Mouse (Mus musculus) limb, embryonic 14.5 days (tissue): Measurements from ENCODE around the gene Ier5. TPM values are rescaled to one million over a fixed set of nuclear protein-coding genes. Genes with fewer than 3 reads are reported as not detected.

Source experiments
- ATAC-seq: fragments of 200-750 bp; cut with Nextera tagmentation; 2 replicates; pipeline ENCODE4 v1.8.0; 2017; ENCODE audit warnings: low read depth, moderate number of reproducible peaks, moderate TSS enrichment; ENCODE audit not compliant: low FRiP score
- DNase-seq: peaks from one replicate; pipeline ENCODE4 v3.0.0-alpha.2; 2015; ENCODE audit warnings: low spot score
- H3K27ac ChIP-seq: fragments of 300-500 bp; sonication (generic); replicated peaks from 2 replicates; pipeline ENCODE4 v1.5.1; 2014; ENCODE audit warnings: low read depth, mild to moderate bottlenecking, low read length, moderate library complexity, mixed read lengths
- H3K27me3 ChIP-seq: fragments of 300-500 bp; sonication (generic); 2 replicates; pipeline ENCODE4 v1.6.1; 2014; ENCODE audit warnings: low read length, mixed read lengths; ENCODE audit not compliant: control insufficient read depth, insufficient read depth
- H3K36me3 ChIP-seq: fragments of 300-500 bp; sonication (generic); 2 replicates; pipeline ENCODE4 v1.6.1; 2014; ENCODE audit warnings: mild to moderate bottlenecking, low read length, moderate library complexity, mixed read lengths; ENCODE audit not compliant: control insufficient read depth, insufficient read depth
- H3K4me1 ChIP-seq: fragments of 300-500 bp; sonication (generic); 2 replicates; pipeline ENCODE4 v1.6.1; 2014; ENCODE audit warnings: antibody characterized with exemption, low read length, mixed read lengths; ENCODE audit not compliant: control insufficient read depth, insufficient read depth
- H3K4me2 ChIP-seq: fragments of 300-500 bp; sonication (generic); replicated peaks from 2 replicates; pipeline ENCODE4 v1.6.1; 2014; ENCODE audit warnings: low read depth, mild to moderate bottlenecking, low read length, moderate library complexity; ENCODE audit not compliant: severe bottlenecking
- H3K4me3 ChIP-seq: fragments of 300-500 bp; sonication (generic); replicated peaks from 2 replicates; pipeline ENCODE4 v1.5.1; 2014; ENCODE audit warnings: low read length
- H3K9ac ChIP-seq: fragments of 300-500 bp; sonication (generic); 2 replicates; pipeline ENCODE4 v1.6.1; 2014; ENCODE audit warnings: mild to moderate bottlenecking, low read depth, low read length, moderate library complexity; ENCODE audit not compliant: severe bottlenecking
- H3K9me3 ChIP-seq: fragments of 300-500 bp; sonication (generic); 2 replicates; pipeline ENCODE4 v1.6.1; 2016; ENCODE audit warnings: low read length; ENCODE audit not compliant: control insufficient read depth
- POLR2A ChIP-seq: fragments of 200-500 bp; IDR thresholded peaks from 2 replicates; pipeline ENCODE4 v1.8.0; 2012; ENCODE audit warnings: inconsistent platforms, mild to moderate bottlenecking, moderate library complexity, borderline replicate concordance; ENCODE audit not compliant: insufficient read depth, insufficient read length; ENCODE audit errors: extremely low read depth
- WGBS: fragments of 180-500 bp; shearing (Covaris S2); extraction: QIAGEN DNeasy Blood & Tissue Kit; methylation state at CpG from one replicate; pipeline ENCODE4 v1.1.7; 2014; 5-methylcytosine and 5-hydroxymethylcytosine counted together
- polyA plus RNA-seq, 2 experiments: library from polyadenylated mRNA; depleted of rRNA in 1 of 2; stranded (reverse) in 1 of 2; unstranded in 1 of 2; fragments of >200 nt; fragmentation: Nextera tagmentation in 1 of 2; extraction: Ambion mirVana in 1 of 2; gene quantifications; 2 replicates each; pipeline versions ENCODE4 v1.2.1 to v1.2.3; 2012 to 2014

The Ier5 gene
- polyA plus RNA-seq, 2 experiments, result 13.6 to 25.1 TPM

DNA sequence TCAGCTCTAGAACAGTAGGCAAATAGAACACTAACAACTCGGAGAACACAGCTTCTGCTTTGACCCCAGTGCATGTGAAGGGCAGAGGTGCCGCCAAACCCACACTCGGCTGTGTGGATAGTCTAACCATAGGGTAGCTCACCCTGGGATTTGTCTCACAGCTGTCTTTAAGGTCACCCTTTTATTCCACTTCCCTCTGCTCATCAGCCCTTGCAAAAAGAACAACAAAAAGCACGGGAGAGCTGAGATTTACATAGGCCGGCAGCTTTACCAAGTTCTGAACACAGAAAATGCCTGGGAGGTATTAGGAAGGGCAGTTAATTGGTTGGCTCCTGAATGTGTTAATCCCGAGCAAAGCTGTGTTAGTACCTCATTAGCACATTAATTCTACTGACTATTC is 12.1 kb upstream of the Ier5 start:
- no peak overlapping the region for H3K27ac ChIP-seq
- no peak for ATAC-seq
- no peaks in the 10 kb centered on the region for H3K27me3 ChIP-seq
- WGBS, result 33% methylated on average over 6 of the region's 6 CpGs
- TF ChIP-seq POLR2A, result no peak
- H3K9me3 ChIP-seq, result no peaks in the 10 kb centered on the region
- no peak overlapping the region for H3K4me3 ChIP-seq
- no peak for DNase-seq
- no peak overlapping the region for H3K9ac ChIP-seq
- H3K4me1 ChIP-seq, result peaks cover 11% of the 10 kb centered on the region
- H3K4me2 ChIP-seq, result no peak overlapping the region
- H3K36me3 ChIP-seq, result no peaks in the 10 kb centered on the region

DNA sequence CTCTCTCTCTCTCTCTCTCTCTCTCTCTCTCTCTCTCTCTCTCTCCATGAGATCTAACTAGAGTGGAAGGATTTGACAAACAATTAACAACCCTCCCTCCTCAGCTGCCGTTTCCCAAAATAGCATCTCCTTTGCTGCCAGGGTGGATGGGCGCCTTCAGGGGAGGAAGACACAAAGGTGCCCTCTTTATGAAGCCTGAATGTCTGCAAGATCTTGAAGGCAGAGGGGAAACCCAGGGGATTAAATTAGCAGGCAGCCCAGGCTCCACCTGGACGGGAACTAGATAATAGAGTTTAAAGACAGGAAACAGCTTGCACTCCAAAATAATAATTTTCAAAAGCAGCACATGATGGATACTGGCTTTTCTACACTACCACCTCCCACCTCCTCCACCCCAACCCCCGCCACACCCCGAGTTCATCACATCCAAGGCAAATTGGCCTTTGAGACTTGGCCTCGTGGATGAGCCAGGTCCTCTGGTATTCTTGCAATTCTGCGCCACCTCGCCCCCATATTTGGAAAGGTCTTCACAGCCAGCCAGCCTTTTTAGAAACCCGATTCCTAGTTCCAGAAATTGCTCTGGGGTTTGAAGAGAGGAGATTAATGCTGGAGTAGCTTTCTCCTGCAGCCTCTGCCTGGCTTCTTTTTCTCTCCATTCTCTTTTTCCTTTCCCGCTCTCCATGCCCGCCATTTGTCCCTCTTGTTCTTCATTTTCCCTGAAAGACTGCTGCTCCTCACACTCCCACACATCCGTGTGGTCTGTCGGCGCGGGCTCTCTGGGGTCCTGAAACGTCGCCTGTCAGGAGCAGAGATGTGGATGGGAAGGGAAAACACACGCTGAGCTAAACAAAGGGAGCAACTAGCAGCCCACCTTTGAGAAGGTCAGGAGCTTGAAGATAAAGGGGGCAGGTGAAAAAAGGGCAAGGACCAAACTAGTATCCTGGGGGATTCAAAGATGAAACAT is 10.2 kb upstream of the Ier5 start:
- ATAC-seq (no peak), DNase-seq (no peak)
- Histone ChIP-seq H3K9ac (no peak overlapping the region), H3K4me2 (peak overlapping the region; percentile 20), H3K27me3 (no peaks in the 10 kb centered on the region), H3K4me1 (peaks cover 11% of the 10 kb centered on the region), H3K36me3 (no peaks in the 10 kb centered on the region), H3K4me3 (no peak overlapping the region), H3K9me3 (no peaks in the 10 kb centered on the region), H3K27ac (no peak overlapping the region; the same call in 1 of the 2 replicates)
- whole genome bisulfite sequencing, result 17% methylated on average over 18 of the region's 18 CpGs
- TF ChIP-seq POLR2A, result no peak

DNA sequence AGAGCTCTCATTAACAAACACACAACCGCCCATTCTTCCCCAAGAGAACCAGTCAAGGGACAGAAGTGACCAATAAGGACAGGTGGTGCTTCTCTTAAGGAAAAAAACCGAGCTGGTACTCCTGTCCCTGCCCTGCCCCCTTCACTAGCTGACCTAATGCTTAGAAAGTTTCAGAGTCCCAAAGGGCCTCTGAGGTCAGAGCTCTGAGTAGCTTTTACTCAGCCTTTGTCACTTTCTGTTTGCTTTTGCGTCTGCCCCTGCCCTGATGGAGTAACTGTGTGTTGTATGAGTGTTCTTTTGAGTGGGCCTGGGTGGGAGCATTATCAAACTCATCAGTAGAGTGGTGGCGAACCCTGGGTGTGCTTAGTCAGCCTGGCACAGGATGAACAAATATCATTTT is 9.0 kb upstream of the Ier5 start:
- Histone ChIP-seq H3K27me3 (no peaks in the 10 kb centered on the region), H3K9me3 (no peaks in the 10 kb centered on the region), H3K27ac (no peak overlapping the region), H3K4me3 (no peak overlapping the region), H3K4me1 (peaks cover 11% of the 10 kb centered on the region), H3K36me3 (no peaks in the 10 kb centered on the region), H3K9ac (no peak overlapping the region), H3K4me2 (no peak overlapping the region)
- DNase-seq (no peak), ATAC-seq (no peak)
- WGBS, result 59% methylated on average over 4 of the region's 4 CpGs
- TF ChIP-seq POLR2A, result no peak

DNA sequence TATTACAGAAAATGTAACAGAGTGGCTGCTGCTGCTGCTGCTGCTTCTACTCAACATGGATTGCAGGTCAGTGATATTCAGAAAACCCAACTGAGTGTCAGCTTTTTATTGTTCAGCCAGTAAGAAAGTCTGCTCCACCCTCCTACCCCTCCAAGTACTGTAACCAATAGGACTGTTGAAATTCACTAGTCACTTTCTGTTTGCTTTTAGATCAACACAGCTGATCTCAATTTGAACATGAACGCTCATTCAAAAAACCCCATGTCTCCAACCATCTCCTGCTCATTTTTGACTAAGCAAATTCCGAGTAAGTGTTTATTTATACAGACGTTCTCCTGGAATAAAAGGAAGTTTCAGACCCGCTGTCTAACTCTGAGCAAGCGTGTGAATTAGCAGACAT is 8.4 kb upstream of the Ier5 start:
- 45% methylated on average over 5 of the region's 5 CpGs for WGBS
- peaks cover 11% of the 10 kb centered on the region for H3K4me1 ChIP-seq
- no peak overlapping the region for H3K4me3 ChIP-seq
- H3K27me3 ChIP-seq, result no peaks in the 10 kb centered on the region
- TF ChIP-seq POLR2A, result no peak
- no peak overlapping the region for H3K9ac ChIP-seq
- H3K4me2 ChIP-seq, result no peak overlapping the region
- no peak for ATAC-seq
- no peak for DNase-seq
- H3K27ac ChIP-seq, result no peak overlapping the region
- H3K9me3 ChIP-seq, result no peaks in the 10 kb centered on the region
- no peaks in the 10 kb centered on the region for H3K36me3 ChIP-seq

DNA sequence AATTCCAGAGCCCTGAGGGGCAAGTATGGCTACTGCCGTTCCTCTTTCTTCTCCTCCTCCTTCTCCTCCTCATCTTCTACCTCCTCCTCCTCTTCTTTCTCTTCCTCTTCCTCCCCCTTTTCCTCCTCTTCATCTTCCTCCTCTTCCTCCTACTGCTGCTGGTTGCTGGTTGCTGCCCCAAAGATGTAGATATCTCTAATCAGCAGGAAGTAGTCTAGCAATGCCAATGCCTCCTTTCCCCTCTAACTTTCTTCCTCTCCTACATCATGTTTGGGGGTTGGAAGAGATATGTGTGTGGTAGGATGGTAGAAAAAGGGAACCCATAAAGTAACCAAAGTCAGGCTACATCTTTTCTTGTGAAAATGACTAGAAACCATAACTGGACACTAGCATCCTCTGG is 6.9 kb upstream of the Ier5 start:
- Histone ChIP-seq H3K27me3 (no peaks in the 10 kb centered on the region), H3K4me1 (peaks cover 11% of the 10 kb centered on the region), H3K9ac (no peak overlapping the region), H3K4me3 (no peak overlapping the region), H3K4me2 (no peak overlapping the region), H3K27ac (no peak overlapping the region), H3K36me3 (no peaks in the 10 kb centered on the region), H3K9me3 (no peaks in the 10 kb centered on the region)
- TF ChIP-seq POLR2A, result no peak
- no peak for ATAC-seq
- WGBS, result 40% methylated on average over 1 of the region's 1 CpGs
- no peak for DNase-seq
